Mouse (Mus musculus) E14TG2a.4 (cell line): ENCODE data around the gene Napepld.

ENCODE experiments used
- CTCF ChIP-seq: conservative IDR thresholded peaks from 2 replicates; pipeline ENCODE4 v1.5.1; 2014; ENCODE audit warnings: low read length
- POU5F1 ChIP-seq: IDR thresholded peaks from 2 replicates; pipeline ENCODE4 v1.6.1; 2014; ENCODE audit warnings: low read length, borderline replicate concordance

- TF ChIP-seq CTCF: no peak
- TF ChIP-seq POU5F1: no peak
These were observed 16.0 kb upstream of the Napepld start for GRCm38 (mm10) chr5:21717165-21717715.
